Mouse (Mus musculus) stomach, embryonic 15.5 days (tissue): ENCODE data around the gene Slc16a8. TPM values are rescaled to one million over a fixed set of nuclear protein-coding genes. Genes with fewer than 3 reads are reported as not detected.

ENCODE experiments used
- ATAC-seq: fragments of 200-750 bp; cut with Nextera tagmentation; 2 replicates; pipeline ENCODE4 v1.8.0; 2017; ENCODE audit warnings: low read depth, moderate number of reproducible peaks, moderate TSS enrichment; ENCODE audit not compliant: insufficient read depth, low FRiP score
- H3K27ac ChIP-seq: fragments of 300-500 bp; sonication (generic); 2 replicates; pipeline ENCODE4 v1.5.1; 2015; ENCODE audit warnings: mild to moderate bottlenecking, inconsistent platforms
- H3K27me3 ChIP-seq: fragments of 300-500 bp; sonication (generic); replicated peaks from 2 replicates; pipeline ENCODE4 v1.6.1; 2015; ENCODE audit warnings: inconsistent platforms
- H3K36me3 ChIP-seq: fragments of 300-500 bp; sonication (generic); 2 replicates; pipeline ENCODE4 v1.6.1; 2015; ENCODE audit warnings: inconsistent platforms
- H3K4me1 ChIP-seq: fragments of 300-500 bp; sonication (generic); 2 replicates; pipeline ENCODE4 v1.6.1; 2015; ENCODE audit warnings: inconsistent platforms
- H3K4me2 ChIP-seq: fragments of 300-500 bp; sonication (generic); 2 replicates; pipeline ENCODE4 v1.6.1; 2015; ENCODE audit warnings: mild to moderate bottlenecking, inconsistent platforms
- H3K4me3 ChIP-seq: fragments of 300-500 bp; sonication (generic); replicated peaks from 2 replicates; pipeline ENCODE4 v1.5.1; 2015; ENCODE audit warnings: inconsistent platforms
- H3K9ac ChIP-seq: fragments of 300-500 bp; sonication (generic); 2 replicates; pipeline ENCODE4 v1.6.1; 2015; ENCODE audit warnings: inconsistent platforms
- H3K9me3 ChIP-seq: fragments of 300-500 bp; sonication (generic); 2 replicates; pipeline ENCODE4 v1.6.1; 2016; ENCODE audit warnings: inconsistent platforms
- WGBS: fragments of 180-500 bp; shearing (Covaris S2); methylation state at CpG from one replicate; pipeline ENCODE4 v1.1.7; 2015; 5-methylcytosine and 5-hydroxymethylcytosine counted together
- polyA plus RNA-seq: library from polyadenylated mRNA; unstranded; fragments of >200 nt; fragmentation: Nextera tagmentation; extraction: Ambion mirVana; gene quantifications from 2 replicates; pipeline ENCODE4 v1.2.1, GENCODE M21; 2015

The Slc16a8 gene
- polyA plus RNA-seq, 1 experiment from 2014 or later, result 0.22 TPM

GRCm38 (mm10) chr15:79212750-79213446 is 41.7 kb downstream of the Slc16a8 start:
- Histone ChIP-seq H3K9me3 (no peaks in the 10 kb centered on the region), H3K9ac (no peak overlapping the region), H3K27me3 (no peaks in the 10 kb centered on the region), H3K4me3 (no peak overlapping the region), H3K36me3 (no peaks in the 10 kb centered on the region), H3K27ac (no peak overlapping the region), H3K4me1 (0 out of 2 replicates have a peak, but pooled peaks cover 8% of the 10 kb centered on the region), H3K4me2 (no peak overlapping the region)
- ATAC-seq, result peak; percentile 23; the same call in 1 of the 2 replicates
- WGBS, result 83% methylated on average over 25 of the region's 26 CpGs

GRCm38 (mm10) chr15:79210357-79210756 is 44.2 kb downstream of the Slc16a8 start:
- Histone ChIP-seq H3K9ac (no peak overlapping the region), H3K4me1 (0 out of 2 replicates have a peak, but pooled peaks cover 8% of the 10 kb centered on the region), H3K9me3 (no peaks in the 10 kb centered on the region), H3K4me2 (no peak overlapping the region), H3K4me3 (no peak overlapping the region), H3K27me3 (no peaks in the 10 kb centered on the region), H3K36me3 (no peaks in the 10 kb centered on the region), H3K27ac (no peak overlapping the region)
- no peak for ATAC-seq
- WGBS, result 66% methylated on average over 2 of the region's 2 CpGs

- H3K36me3 ChIP-seq, result no peaks in the 10 kb centered on the region
- 0 out of 2 replicates have a peak, but pooled peaks cover 8% of the 10 kb centered on the region for H3K4me1 ChIP-seq
- no peak overlapping the region for H3K9ac ChIP-seq
- H3K4me3 ChIP-seq, result no peak overlapping the region
- H3K27me3 ChIP-seq, result no peaks in the 10 kb centered on the region
- ATAC-seq, result no peak
- H3K27ac ChIP-seq, result no peak overlapping the region
- 66% methylated on average over 27 of the region's 27 CpGs for WGBS
- no peak overlapping the region for H3K4me2 ChIP-seq
- no peaks in the 10 kb centered on the region for H3K9me3 ChIP-seq
These were observed 45.7 kb downstream of the Slc16a8 start for GRCm38 (mm10) chr15:79208758-79209439.

GRCm38 (mm10) chr15:79208211-79208610 is 46.4 kb downstream of the Slc16a8 start:
- H3K4me1 ChIP-seq, result 0 out of 2 replicates have a peak, but pooled peaks cover 8% of the 10 kb centered on the region
- H3K4me2 ChIP-seq, result no peak overlapping the region
- no peak for ATAC-seq
- WGBS, result 65% methylated on average over 6 of the region's 6 CpGs
- H3K9ac ChIP-seq, result no peak overlapping the region
- H3K4me3 ChIP-seq, result no peak overlapping the region
- H3K9me3 ChIP-seq, result no peaks in the 10 kb centered on the region
- no peaks in the 10 kb centered on the region for H3K27me3 ChIP-seq
- H3K36me3 ChIP-seq, result no peaks in the 10 kb centered on the region
- H3K27ac ChIP-seq, result no peak overlapping the region

GRCm38 (mm10) chr15:79202575-79202974 is 52.0 kb downstream of the Slc16a8 start:
- no peak overlapping the region for H3K9ac ChIP-seq
- ATAC-seq, result no peak
- H3K9me3 ChIP-seq, result no peaks in the 10 kb centered on the region
- H3K27me3 ChIP-seq, result no peaks in the 10 kb centered on the region
- no peak overlapping the region for H3K4me3 ChIP-seq
- 33% methylated on average over 10 of the region's 10 CpGs for whole genome bisulfite sequencing
- H3K27ac ChIP-seq, result no peak overlapping the region
- no peaks in the 10 kb centered on the region for H3K36me3 ChIP-seq
- H3K4me2 ChIP-seq, result 0 out of 2 replicates have a peak overlapping the region, but pooled peaks have one; percentile 5
- 0 out of 2 replicates have a peak, but pooled peaks cover 6% of the 10 kb centered on the region for H3K4me1 ChIP-seq

- no peaks in the 10 kb centered on the region for H3K9me3 ChIP-seq
- ATAC-seq, result peak; percentile 45; the same call in 1 of the 2 replicates
- 28% methylated on average over 13 of the region's 13 CpGs for WGBS
- 0 out of 2 replicates have a peak, but pooled peaks cover 6% of the 10 kb centered on the region for H3K4me1 ChIP-seq
- no peak overlapping the region for H3K9ac ChIP-seq
- no peaks in the 10 kb centered on the region for H3K27me3 ChIP-seq
- H3K4me2 ChIP-seq, result no peak overlapping the region
- no peaks in the 10 kb centered on the region for H3K36me3 ChIP-seq
- no peak overlapping the region for H3K27ac ChIP-seq
- H3K4me3 ChIP-seq, result no peak overlapping the region
These were observed 52.9 kb downstream of the Slc16a8 start for GRCm38 (mm10) chr15:79201491-79202150.

Other genes with a start within 250 kb of the Slc16a8 start
- gene H1f0, start 226.3 kb downstream of the Slc16a8 start, polyA plus RNA-seq, result 546 and 587 TPM in 2 replicates
- 0.68 and 0.89 TPM in 2 replicates for gene Galr3, start 212.9 kb downstream of the Slc16a8 start, polyA plus RNA-seq
- gene Ankrd54, start 191.9 kb downstream of the Slc16a8 start, polyA plus RNA-seq, result 49.7 and 51.8 TPM in 2 replicates
- 200 and 222 TPM in 2 replicates for gene Eif3l, start 179.6 kb downstream of the Slc16a8 start, polyA plus RNA-seq
- gene Micall1, start 145.9 kb downstream of the Slc16a8 start, polyA plus RNA-seq, result 11.5 and 11.9 TPM in 2 replicates
- 308 and 336 TPM in 2 replicates for gene Polr2f, start 113.8 kb downstream of the Slc16a8 start, polyA plus RNA-seq
- gene 1700088E04Rik, start 113.5 kb downstream of the Slc16a8 start, polyA plus RNA-seq, result 6.7 and 6.9 TPM in 2 replicates
- gene Sox10, start 89.5 kb downstream of the Slc16a8 start, polyA plus RNA-seq, result 9.1 and 9.7 TPM in 2 replicates
- 47.6 and 51.4 TPM in 2 replicates for gene Pick1, start 25.6 kb downstream of the Slc16a8 start, polyA plus RNA-seq
- gene Gm49486, start 25.4 kb downstream of the Slc16a8 start, polyA plus RNA-seq, result 0.61 and 0.65 TPM in 2 replicates
- gene Baiap2l2, start 30.8 kb upstream of the Slc16a8 start, polyA plus RNA-seq, result 8.4 and 9.1 TPM in 2 replicates
- 16.6 and 18.9 TPM in 2 replicates for gene Pla2g6, start 73.6 kb upstream of the Slc16a8 start, polyA plus RNA-seq
- gene Maff, start 91.9 kb upstream of the Slc16a8 start, polyA plus RNA-seq, result 5.2 and 6.6 TPM in 2 replicates
- gene Tmem184b, start 148.8 kb upstream of the Slc16a8 start, polyA plus RNA-seq, result 58.5 and 59.9 TPM in 2 replicates
- gene Csnk1e, start 200.8 kb upstream of the Slc16a8 start, polyA plus RNA-seq, result 63.7 and 66.0 TPM in 2 replicates